Mouse (Mus musculus) cerebellum, adult 2 months (tissue): ENCODE data around the gene Cep97.

Experiments used
- CTCF ChIP-seq: fragments of 200-500 bp; IDR thresholded peaks from 2 replicates; pipeline ENCODE4 v1.5.1; 2011; ENCODE audit warnings: low read depth, mild to moderate bottlenecking, control low read depth, low read length, moderate library complexity, borderline replicate concordance; ENCODE audit not compliant: insufficient read depth
- POLR2A ChIP-seq: fragments of 200-500 bp; IDR thresholded peaks from 2 replicates; pipeline ENCODE4 v1.6.1; 2011; ENCODE audit warnings: low read length, control low read depth, borderline replicate concordance; ENCODE audit not compliant: insufficient read depth

DNA sequence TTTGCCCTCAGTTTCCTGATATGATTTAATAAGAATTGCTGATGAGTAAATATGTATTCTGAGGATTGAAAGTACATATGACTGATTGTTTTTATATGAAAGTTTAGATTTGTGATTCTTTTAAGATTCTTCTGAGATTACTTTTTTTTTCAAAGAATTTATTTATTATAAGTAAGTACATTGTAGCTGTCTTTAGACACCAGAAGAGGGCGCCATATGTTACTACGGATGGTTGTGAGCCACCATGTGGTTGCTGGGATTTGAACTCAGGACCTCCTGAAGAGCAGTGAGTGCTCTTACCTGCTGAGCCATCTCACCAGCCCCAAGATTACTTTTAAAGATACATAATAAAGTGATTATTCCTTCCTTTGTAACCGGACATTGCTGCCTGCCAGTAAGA lies 45.2 kb downstream of the Cep97 start:
- TF ChIP-seq CTCF (no peak), POLR2A (no peak)
